Mouse (Mus musculus) heart, postnatal 0 days (tissue): ENCODE results near the gene Camta1. TPM values are rescaled to one million over a fixed set of nuclear protein-coding genes. Genes with fewer than 3 reads are reported as not detected.

ENCODE experiments used
- ATAC-seq: fragments of 200-750 bp; cut with Nextera tagmentation; 2 replicates; pipeline ENCODE4 v1.8.0; 2017; ENCODE audit warnings: low read depth, moderate number of reproducible peaks, moderate library complexity; ENCODE audit not compliant: insufficient read depth
- DNase-seq: peaks from one replicate; pipeline ENCODE4 v3.0.0-alpha.2; 2016; ENCODE audit warnings: low spot score
- H3K27ac ChIP-seq: fragments of 300-500 bp; sonication (generic); 2 replicates; pipeline ENCODE4 v1.5.1; 2014; ENCODE audit warnings: low read depth, mild to moderate bottlenecking
- H3K27me3 ChIP-seq: fragments of 300-500 bp; sonication (generic); 2 replicates; pipeline ENCODE4 v1.6.1; 2014; ENCODE audit warnings: low read length, mixed read lengths; ENCODE audit not compliant: control insufficient read depth, insufficient read depth
- H3K36me3 ChIP-seq: fragments of 300-500 bp; sonication (generic); replicated peaks from 2 replicates; pipeline ENCODE4 v1.6.1; 2014; ENCODE audit warnings: low read length, mixed read lengths; ENCODE audit not compliant: control insufficient read depth, insufficient read depth
- H3K4me1 ChIP-seq: fragments of 300-500 bp; sonication (generic); 2 replicates; pipeline ENCODE4 v1.6.1; 2014; ENCODE audit warnings: antibody characterized with exemption; ENCODE audit not compliant: control insufficient read depth, insufficient read depth
- H3K4me2 ChIP-seq: fragments of 300-500 bp; sonication (generic); 2 replicates; pipeline ENCODE4 v1.6.1; 2014; ENCODE audit warnings: low read depth, mild to moderate bottlenecking, low read length, moderate library complexity
- H3K4me3 ChIP-seq: fragments of 300-500 bp; sonication (generic); 2 replicates; pipeline ENCODE4 v1.5.1; 2014; ENCODE audit warnings: low read depth, low read length
- H3K9ac ChIP-seq: fragments of 300-500 bp; sonication (generic); replicated peaks from 2 replicates; pipeline ENCODE4 v1.6.1; 2014; ENCODE audit warnings: low read depth, low read length, mixed read lengths
- H3K9me3 ChIP-seq: fragments of 300-500 bp; sonication (generic); replicated peaks from 2 replicates; pipeline ENCODE4 v1.6.1; 2016; ENCODE audit warnings: low read length; ENCODE audit not compliant: control insufficient read depth
- CTCF ChIP-seq: IDR thresholded peaks from 2 replicates; pipeline ENCODE4 v1.5.1; 2016; ENCODE audit warnings: antibody characterized with exemption, control low read depth, low read depth
- EP300 ChIP-seq: IDR thresholded peaks from 2 replicates; pipeline ENCODE4 v1.6.1; 2016; ENCODE audit warnings: antibody characterized with exemption, low read depth
- WGBS: fragments of 180-500 bp; shearing (Covaris S2); extraction: QIAGEN DNeasy Blood & Tissue Kit; methylation state at CpG from one replicate; pipeline ENCODE4 v1.1.7; 2014; 5-methylcytosine and 5-hydroxymethylcytosine counted together
- polyA plus RNA-seq: library from polyadenylated mRNA; unstranded; fragments of >200 nt; fragmentation: Nextera tagmentation; extraction: Ambion mirVana; gene quantifications from 2 replicates; pipeline ENCODE4 v1.2.1, GENCODE M21; 2015
- total RNA-seq: library from RNA; depleted of rRNA; stranded (reverse); fragments of >200 nt; gene quantifications from 2 replicates; pipeline ENCODE4 v1.2.3, GENCODE M21; 2014; ENCODE audit warnings: low replicate concordance

Gene Camta1
- total and polyA plus RNA-seq, 2 experiments from 2014 or later: 72.7 to 240 TPM

DNA sequence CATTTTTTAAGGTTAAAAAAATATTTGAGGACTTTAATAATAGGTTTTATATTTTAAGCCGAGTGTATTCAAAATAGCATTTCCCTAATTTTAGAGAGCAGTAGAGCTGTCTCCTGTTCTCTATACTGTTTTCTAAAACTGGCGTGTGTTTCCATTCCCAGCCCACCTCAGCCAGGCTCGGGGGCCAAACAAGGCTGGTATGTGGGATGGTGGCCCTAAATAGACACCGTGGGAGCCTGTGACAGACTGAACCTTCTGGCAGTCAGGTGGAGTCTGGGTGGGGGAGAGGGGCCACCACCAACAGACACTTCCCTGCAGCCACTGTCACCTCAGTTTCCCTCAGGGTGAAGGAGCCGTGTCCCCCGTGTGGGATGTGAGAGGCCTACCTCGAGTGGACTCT, 268.6 kb downstream of the Camta1 start:
- H3K9me3 ChIP-seq: no peaks in the 10 kb centered on the region
- H3K9ac ChIP-seq: no peak overlapping the region
- H3K27me3 ChIP-seq: no peaks in the 10 kb centered on the region
- no peaks in the 10 kb centered on the region for H3K36me3 ChIP-seq
- no peak for DNase-seq
- H3K27ac ChIP-seq: no peak overlapping the region
- TF ChIP-seq EP300 (no peak), CTCF (no peak)
- no peaks in the 10 kb centered on the region for H3K4me1 ChIP-seq
- no peak for ATAC-seq
- no peak overlapping the region for H3K4me2 ChIP-seq
- WGBS: 57% methylated on average over 7 of the region's 7 CpGs
- H3K4me3 ChIP-seq: no peak overlapping the region

DNA sequence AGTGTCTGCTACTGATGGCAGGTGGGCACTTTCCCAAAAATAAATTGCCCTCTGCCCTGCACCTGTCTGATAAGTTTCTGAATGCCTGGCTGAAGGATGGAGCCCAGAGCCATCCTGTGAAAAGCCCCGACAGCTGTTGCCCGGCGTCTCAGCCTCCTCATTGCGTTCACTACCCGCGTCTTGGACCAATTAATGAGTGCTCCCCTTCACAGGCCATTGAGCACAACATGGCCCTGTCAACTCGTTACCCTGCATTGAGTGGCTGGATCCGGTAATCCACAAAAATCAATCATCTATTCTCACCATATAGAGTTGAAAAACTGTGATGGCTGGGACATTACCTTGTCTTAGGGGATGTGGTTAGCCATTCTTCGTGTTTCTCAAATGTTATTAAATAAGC, 275.6 kb downstream of the Camta1 start:
- H3K4me3 ChIP-seq: no peak overlapping the region
- no peak for TF ChIP-seq CTCF
- no peak for TF ChIP-seq EP300
- H3K36me3 ChIP-seq: no peaks in the 10 kb centered on the region
- ATAC-seq: no peak
- no peaks in the 10 kb centered on the region for H3K27me3 ChIP-seq
- no peaks in the 10 kb centered on the region for H3K4me1 ChIP-seq
- H3K9me3 ChIP-seq: no peaks in the 10 kb centered on the region
- no peak overlapping the region for H3K27ac ChIP-seq
- H3K9ac ChIP-seq: no peak overlapping the region
- WGBS: 74% methylated on average over 9 of the region's 9 CpGs
- DNase-seq: no peak
- no peak overlapping the region for H3K4me2 ChIP-seq

DNA sequence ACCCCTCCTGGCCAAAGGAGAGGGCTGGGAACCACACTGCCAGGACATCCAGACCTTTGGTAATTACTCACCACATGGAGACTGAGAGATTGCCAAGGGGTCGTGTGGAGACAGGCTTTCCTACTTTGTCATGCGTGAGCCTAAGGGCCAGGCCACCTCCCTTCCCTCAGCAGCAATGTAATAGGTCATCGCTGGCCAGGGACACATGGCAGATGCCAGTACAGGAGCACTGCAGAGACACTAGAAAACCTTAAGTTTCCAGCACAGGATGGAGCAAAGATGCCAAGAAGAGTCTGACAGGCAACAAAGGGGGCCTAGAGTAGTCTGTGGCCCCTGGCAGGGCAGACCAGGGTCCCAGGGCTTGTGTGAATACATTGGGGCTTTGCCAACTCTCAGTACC, 283.7 kb downstream of the Camta1 start:
- Histone ChIP-seq H3K9ac (no peak overlapping the region), H3K27me3 (no peaks in the 10 kb centered on the region), H3K4me2 (no peak overlapping the region), H3K4me1 (no peaks in the 10 kb centered on the region), H3K4me3 (no peak overlapping the region), H3K36me3 (no peaks in the 10 kb centered on the region), H3K27ac (no peak overlapping the region), H3K9me3 (no peaks in the 10 kb centered on the region)
- DNase-seq (no peak), ATAC-seq (no peak)
- no peak for TF ChIP-seq EP300
- TF ChIP-seq CTCF: no peak
- 66% methylated on average over 3 of the region's 3 CpGs for WGBS

DNA sequence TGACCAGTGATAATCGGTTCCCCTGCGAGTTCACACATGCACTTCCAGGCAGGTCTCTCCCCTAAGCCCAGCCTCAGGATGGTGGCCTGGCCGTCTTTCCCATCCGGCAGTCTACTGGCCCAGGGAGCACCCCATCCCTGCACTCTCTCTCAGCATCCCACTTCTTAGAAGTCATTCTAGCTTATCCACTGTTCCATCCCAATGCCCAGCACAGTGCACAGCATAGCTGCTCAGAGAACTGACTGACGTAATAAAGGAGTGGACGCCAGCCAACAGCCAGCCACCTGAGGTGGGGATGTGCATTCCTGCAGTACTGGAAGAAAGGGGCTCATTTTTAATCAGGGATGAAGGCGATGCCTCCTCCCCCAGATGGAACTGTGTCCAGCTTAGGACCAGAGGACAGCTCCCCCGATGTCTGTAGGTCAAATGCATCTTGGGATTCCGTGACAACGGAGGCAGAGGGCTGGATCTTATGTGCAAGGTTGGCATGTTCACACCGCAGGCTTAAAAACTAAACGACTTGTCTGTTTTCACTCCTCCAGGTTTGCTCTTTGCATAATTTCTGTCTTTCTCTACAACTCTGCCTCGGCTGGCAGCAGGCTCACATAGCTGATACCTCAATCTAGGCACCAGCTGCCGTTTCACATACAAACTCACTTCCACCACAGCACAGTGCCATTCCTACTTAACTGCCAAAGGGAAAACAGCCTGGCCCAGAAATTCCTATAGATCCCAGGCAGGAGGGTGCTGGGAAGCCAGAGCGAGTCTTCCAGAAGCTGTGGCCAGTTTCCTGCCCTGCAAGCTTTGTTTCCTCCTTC, 285.2 kb downstream of the Camta1 start:
- no peaks in the 10 kb centered on the region for H3K27me3 ChIP-seq
- no peak overlapping the region for H3K27ac ChIP-seq
- H3K4me2 ChIP-seq: no peak overlapping the region
- H3K9ac ChIP-seq: no peak overlapping the region
- TF ChIP-seq EP300 (no peak), CTCF (no peak)
- DNase-seq: no peak
- ATAC-seq: no peak
- H3K36me3 ChIP-seq: no peaks in the 10 kb centered on the region
- no peaks in the 10 kb centered on the region for H3K9me3 ChIP-seq
- 64% methylated on average over 15 of the region's 15 CpGs for WGBS
- H3K4me3 ChIP-seq: no peak overlapping the region
- H3K4me1 ChIP-seq: no peaks in the 10 kb centered on the region

DNA sequence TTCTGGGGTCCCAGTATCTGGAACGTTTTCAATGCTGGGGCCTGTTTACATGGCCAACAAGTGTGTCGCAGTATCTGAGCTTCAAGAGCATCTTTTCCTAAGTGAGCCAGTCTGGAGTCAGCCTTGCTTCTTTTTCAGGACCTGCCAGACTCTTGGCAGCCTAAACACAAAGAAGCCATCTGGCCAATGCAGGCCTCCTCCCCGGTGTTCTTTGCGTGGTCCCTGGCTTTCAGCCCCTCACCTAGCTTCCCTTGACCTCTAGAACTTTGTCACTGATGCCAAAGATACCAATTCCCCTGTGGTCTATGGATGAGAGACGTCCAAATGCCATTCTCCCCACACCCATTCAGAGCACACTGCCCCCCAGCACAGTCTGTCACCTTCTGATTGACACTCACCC, 289.0 kb downstream of the Camta1 start:
- H3K9me3 ChIP-seq: no peaks in the 10 kb centered on the region
- ATAC-seq (no peak), DNase-seq (no peak)
- no peak for TF ChIP-seq CTCF
- no peak for TF ChIP-seq EP300
- no peaks in the 10 kb centered on the region for H3K4me1 ChIP-seq
- no peak overlapping the region for H3K9ac ChIP-seq
- no peaks in the 10 kb centered on the region for H3K27me3 ChIP-seq
- 59% methylated on average over 5 of the region's 5 CpGs for WGBS
- H3K4me3 ChIP-seq: no peak overlapping the region
- no peak overlapping the region for H3K27ac ChIP-seq
- no peaks in the 10 kb centered on the region for H3K36me3 ChIP-seq
- no peak overlapping the region for H3K4me2 ChIP-seq

DNA sequence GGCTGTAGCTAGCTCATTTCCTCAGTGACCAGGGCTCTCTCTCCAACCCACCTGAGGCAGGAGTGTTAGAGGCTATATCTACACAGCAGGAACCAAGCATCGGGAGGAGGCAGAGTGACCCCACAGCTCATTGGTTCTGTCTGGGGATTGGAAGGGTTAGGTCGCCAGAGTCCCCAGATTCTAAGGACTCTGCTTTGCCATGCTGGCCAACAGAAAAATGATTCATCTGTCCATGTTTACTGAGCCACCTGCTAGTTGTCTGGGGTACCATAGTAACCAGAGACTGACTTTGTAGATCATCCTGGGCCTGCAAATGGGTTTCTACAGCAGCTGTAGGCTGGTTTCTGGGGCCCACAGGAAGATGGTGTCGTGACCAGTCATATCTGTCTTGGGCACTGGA, 292.1 kb downstream of the Camta1 start:
- ATAC-seq: no peak
- H3K36me3 ChIP-seq: no peaks in the 10 kb centered on the region
- 69% methylated on average over 3 of the region's 3 CpGs for WGBS

More for the DNA sequence above, 292.1 kb downstream of the Camta1 start:
- Histone ChIP-seq H3K9ac (no peak overlapping the region), H3K27ac (no peak overlapping the region), H3K4me2 (no peak overlapping the region), H3K4me1 (no peaks in the 10 kb centered on the region), H3K9me3 (no peaks in the 10 kb centered on the region), H3K27me3 (no peaks in the 10 kb centered on the region), H3K4me3 (no peak overlapping the region)
- TF ChIP-seq EP300: no peak
- TF ChIP-seq CTCF: no peak
- no peak for DNase-seq
